In the genomic region with DNA sequence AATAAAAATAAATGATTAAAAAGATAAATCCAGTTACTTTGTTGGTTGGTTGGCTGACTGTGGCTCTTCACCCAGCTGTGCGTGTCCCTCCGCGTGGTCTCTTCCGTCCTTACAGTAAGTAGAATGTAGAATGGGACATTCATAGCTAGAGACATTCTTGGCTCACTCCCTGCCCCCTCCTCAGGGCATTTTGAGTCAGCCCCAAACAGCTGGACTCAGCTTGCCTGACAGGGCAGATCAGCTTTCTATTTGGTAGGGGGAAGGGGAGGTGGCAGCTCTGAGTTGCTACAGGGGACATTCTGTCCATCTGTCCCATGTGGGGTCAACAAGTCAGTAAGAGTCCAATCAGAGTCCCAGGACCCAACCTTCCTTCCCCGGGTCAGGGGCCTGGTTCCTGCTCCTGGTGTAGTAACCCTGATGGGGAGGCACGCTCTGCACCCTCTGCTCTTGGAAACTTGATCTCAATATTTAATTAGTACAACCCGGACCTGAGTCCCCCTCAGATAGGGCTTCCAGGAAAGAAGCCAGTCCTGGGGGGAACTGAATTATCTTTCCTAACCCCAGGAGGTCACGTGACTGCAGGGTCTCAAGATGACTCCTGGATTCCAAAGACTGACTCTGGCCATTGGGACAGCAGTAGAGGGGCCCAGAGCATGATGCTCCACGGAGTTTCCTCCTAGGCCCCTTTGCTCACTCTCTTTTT, we compare ENCODE assay signal across 13 mouse cellular contexts. TPM values are rescaled to one million over a fixed set of nuclear protein-coding genes. Genes with fewer than 3 reads are reported as not detected.
A peak's percentile ranks its signal among the peaks of the same experiment; 100 is the strongest.
DNase-seq lines count a peak whose midpoint lies in the region; ATAC-seq and TF ChIP-seq lines count a peak whose summit lies in the region.
"Had no signal": no experiment of that assay in that cellular context is flagged by ENCODE, and none has a peak within 500 bp of the region (broad histone marks: within the 10 kb centered on the region; RNA-seq: fewer than 3 reads in every experiment).

No protein-coding gene starts in this region.

- no peak overlapping the region for H3K4me3 ChIP-seq in kidney, postnatal 0 days (replicated peaks; ENCODE audit: low read depth, low read length)
- H3K4me3 ChIP-seq in embryonic facial prominence, embryonic 15.5 days (replicated peaks), result no peak overlapping the region
- H3K4me3 ChIP-seq: forebrain, embryonic 12.5 days had no signal

- H3K27ac ChIP-seq in kidney, postnatal 0 days, result peak overlapping the region; percentile 44; the same call in 1 of the 2 replicates
- 0 out of 2 replicates have a peak overlapping the region, but pooled peaks have one; percentile 44 for H3K27ac ChIP-seq in embryonic facial prominence, embryonic 15.5 days (replicated peaks)
- H3K27ac ChIP-seq: forebrain, embryonic 12.5 days had no signal

- peaks cover 17% of the 10 kb centered on the region for H3K4me1 ChIP-seq in kidney, postnatal 0 days (replicated peaks; ENCODE audit: insufficient read depth, low read length)
- H3K4me1 ChIP-seq in embryonic facial prominence, embryonic 15.5 days, result peaks cover 55% of the 10 kb centered on the region

- no peak for ATAC-seq in kidney, postnatal 0 days (replicated peaks; ENCODE audit: low FRiP score, low read depth)
- no peak for ATAC-seq in embryonic facial prominence, embryonic 15.5 days (ENCODE audit: insufficient number of reproducible peaks, low FRiP score, low TSS enrichment, low read depth)
- ATAC-seq: liver, postnatal 0 days had no signal

- no peak overlapping the region for H3K9ac ChIP-seq in kidney, postnatal 0 days (ENCODE audit: low read depth, low read length)
- no peak overlapping the region for H3K9ac ChIP-seq in embryonic facial prominence, embryonic 15.5 days
- H3K9ac ChIP-seq: forebrain, embryonic 12.5 days; liver, postnatal 0 days had no signal

- H3K9me3 ChIP-seq in kidney, postnatal 0 days (replicated peaks; ENCODE audit: low read length), result no peaks in the 10 kb centered on the region
- H3K9me3 ChIP-seq in embryonic facial prominence, embryonic 15.5 days (replicated peaks), result no peaks in the 10 kb centered on the region
- H3K9me3 ChIP-seq: forebrain, embryonic 12.5 days had no signal

- 47% methylated on average over 9 of the region's 9 CpGs for WGBS in kidney, postnatal 0 days
- 44% methylated on average over 9 of the region's 9 CpGs for WGBS in embryonic facial prominence, embryonic 15.5 days

- no peak overlapping the region for H3K4me2 ChIP-seq in kidney, postnatal 0 days (ENCODE audit: low read length)
- H3K4me2 ChIP-seq in embryonic facial prominence, embryonic 15.5 days (replicated peaks), result no peak overlapping the region
- H3K4me2 ChIP-seq: forebrain, embryonic 12.5 days had no signal

- no peak for TF ChIP-seq CTCF in kidney, postnatal 0 days (IDR thresholded peaks at IDR 0.05; ENCODE audit: low read depth)

- peak; percentile 71 for DNase-seq in kidney, postnatal 0 days (ENCODE audit: low spot score)
- no peak for DNase-seq in kidney, postnatal 25 days
- DNase-seq in NIH3T3 (ENCODE audit: low read depth), result peak; percentile 48
- DNase-seq in lung, postnatal 14 days, result peak; percentile 51
- no peak for DNase-seq in adrenal gland, postnatal 4 days (ENCODE audit: low spot score in 2 of 2)
- DNase-seq in layer of hippocampus, postnatal 36 days, result no peak
- DNase-seq: adrenal gland, postnatal 14 days; cerebellum, adult 9-11 months; liver, postnatal 0 days; midbrain, embryonic 14.5 days had no signal

- no peaks in the 10 kb centered on the region for H3K27me3 ChIP-seq in kidney, postnatal 0 days (ENCODE audit: insufficient read depth, low read length)
- no peaks in the 10 kb centered on the region for H3K27me3 ChIP-seq in embryonic facial prominence, embryonic 15.5 days

- H3K36me3 ChIP-seq in kidney, postnatal 0 days (ENCODE audit: insufficient read depth, low read length), result no peaks in the 10 kb centered on the region
- H3K36me3 ChIP-seq in embryonic facial prominence, embryonic 15.5 days, result peaks cover 4% of the 10 kb centered on the region; the same call in 1 of the 2 replicates
- H3K36me3 ChIP-seq: forebrain, embryonic 12.5 days had no signal

RNA-seq across cellular contexts. Expression of a gene that starts 2.3 kb away (rescaled TPM):
- 76.4 and 78.4 TPM in 2 replicates for polyA plus RNA-seq in kidney, postnatal 0 days (2015; fragmentation: Nextera tagmentation; extraction: Ambion mirVana)
- 113 and 119 TPM in 2 replicates for polyA plus RNA-seq in embryonic facial prominence, embryonic 15.5 days (2015; fragmentation: Nextera tagmentation; extraction: Ambion mirVana)
- total RNA-seq in adrenal gland, postnatal 4 days (2021), result 10 to 100 TPM; 25.1 to 33.6 TPM
- total RNA-seq in layer of hippocampus, postnatal 36 days (2021), result 10 to 100 TPM; 14.0 to 16.6 TPM

RNA-seq across cellular contexts. Expression of a gene that starts 15.6 kb away (rescaled TPM):
- polyA plus RNA-seq in kidney, postnatal 0 days (2015; fragmentation: Nextera tagmentation; extraction: Ambion mirVana), result 7.9 and 8.9 TPM in 2 replicates
- 297 and 410 TPM in 2 replicates for polyA plus RNA-seq in embryonic facial prominence, embryonic 15.5 days (2015; fragmentation: Nextera tagmentation; extraction: Ambion mirVana)
- 10 to 100 TPM in 1 of 2 experiments, 1 to 10 TPM in 1; 4.4 to 13.1 TPM for total RNA-seq in adrenal gland, postnatal 4 days (2021)
- 1 to 10 TPM; 2.1 to 3.5 TPM for total RNA-seq in layer of hippocampus, postnatal 36 days (2021)
- total RNA-seq: adrenal gland, postnatal 14 days; neutrophil, adult 5-6 weeks had no signal

RNA-seq across cellular contexts. Expression of a gene that starts 43.8 kb away (rescaled TPM):
- polyA plus RNA-seq in kidney, postnatal 0 days (2015; fragmentation: Nextera tagmentation; extraction: Ambion mirVana), result 189 and 190 TPM in 2 replicates
- polyA plus RNA-seq in embryonic facial prominence, embryonic 15.5 days (2015; fragmentation: Nextera tagmentation; extraction: Ambion mirVana), result 118 and 128 TPM in 2 replicates
- 100 to 1,000 TPM in 1 of 2 experiments, 10 to 100 TPM in 1; 98.5 to 108 TPM for total RNA-seq in adrenal gland, postnatal 4 days (2021)
- total RNA-seq in layer of hippocampus, postnatal 36 days (2021), result 100 to 1,000 TPM; 211 to 220 TPM

RNA-seq across cellular contexts. Expression of a gene that starts 54.7 kb away (rescaled TPM):
- polyA plus RNA-seq in kidney, postnatal 0 days (2015; fragmentation: Nextera tagmentation; extraction: Ambion mirVana), result 28.4 and 33.2 TPM in 2 replicates
- polyA plus RNA-seq in embryonic facial prominence, embryonic 15.5 days (2015; fragmentation: Nextera tagmentation; extraction: Ambion mirVana), result 57.9 and 58.0 TPM in 2 replicates
- 1 to 10 TPM in 1 of 2 experiments, under 1 TPM in 1; 0.25 to 5.5 TPM for total RNA-seq in adrenal gland, postnatal 4 days (2021)
- under 1 TPM; 0.62 to 0.73 TPM for total RNA-seq in layer of hippocampus, postnatal 36 days (2021)
- total RNA-seq: adrenal gland, postnatal 14 days had no signal

Comparison
In these comparisons a context has a peak if more than half of its experiments do, and no peak if none do; other contexts are left out.
1. DNase-seq: peak in kidney, postnatal 0 days (single experiment), NIH3T3 (single experiment) and lung, postnatal 14 days (single experiment); none in kidney, postnatal 25 days (0 of 2), adrenal gland, postnatal 4 days (0 of 2) and layer of hippocampus, postnatal 36 days (0 of 2).